Mouse (Mus musculus) 416B (cell line): ENCODE data around the gene Zfp764.
A peak's percentile ranks its signal among the peaks of the same experiment; 100 is the strongest.
"Not testable (repeated sequence)": the region's sequence is repeated elsewhere in the genome, so short reads cannot be mapped to it uniquely, and the experiment has no call there.

Experiments used
- DNase-seq: peaks from one replicate; pipeline ENCODE4 v3.0.0; 2011; ENCODE audit warnings: low read depth

The Zfp764 gene

DNA sequence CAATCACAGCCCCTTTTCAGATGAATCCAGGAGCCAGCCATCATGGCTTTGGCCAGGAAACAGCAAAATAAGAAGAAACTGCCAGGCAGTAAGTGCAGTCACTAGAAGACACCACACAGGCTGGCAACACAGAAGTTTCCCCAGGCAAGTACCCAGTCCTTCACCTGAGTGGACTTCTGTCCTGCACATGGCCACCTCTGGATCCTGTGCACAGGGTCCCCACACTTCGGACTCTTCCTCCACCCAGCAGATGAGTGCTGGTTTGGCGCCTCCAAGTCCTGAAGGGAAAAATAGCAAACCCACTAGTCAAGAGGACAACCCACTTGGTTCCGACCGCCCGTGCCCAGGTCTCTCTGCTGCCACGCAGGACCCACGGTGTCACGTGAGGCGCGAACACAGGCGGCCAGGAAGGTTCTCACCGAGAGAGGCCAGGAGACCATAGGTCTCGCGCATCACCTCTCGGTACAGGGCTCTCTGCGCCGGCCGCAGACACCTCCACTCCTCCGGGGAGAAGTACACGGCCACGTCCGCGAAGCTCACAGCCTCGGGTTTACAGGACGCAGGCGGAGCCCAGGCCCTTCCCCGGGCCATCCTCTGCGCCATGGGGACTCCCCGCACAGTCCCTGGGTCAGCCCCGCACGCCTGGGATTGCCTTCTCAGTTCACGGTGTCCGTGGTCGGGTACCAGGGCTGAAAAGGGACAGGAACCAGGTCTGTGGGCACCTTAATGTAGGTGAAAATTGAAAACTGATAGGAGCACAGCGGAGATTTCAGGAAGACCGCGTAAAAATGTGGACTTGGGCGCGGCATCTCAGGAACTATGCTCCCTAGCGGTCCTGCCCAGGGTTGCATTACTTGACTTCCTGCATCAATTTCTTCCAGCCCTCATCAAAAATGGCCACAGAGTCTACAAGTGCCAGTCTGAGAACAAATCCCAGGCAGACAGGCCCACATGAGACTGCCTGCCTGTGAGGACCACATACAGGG is at the start of gene Zfp764:
Gene Zfp764 (minus strand): TSS at position 821 of the 986 bp plus-strand sequence.
- peak; percentile 92 for DNase-seq

GRCm38 (mm10) chr7:127454905-127455304 is 48.3 kb upstream of the Zfp764 start:
- no peak for DNase-seq

GRCm38 (mm10) chr7:127453056-127453455 is 46.4 kb upstream of the Zfp764 start:
- no peak for DNase-seq

DNA sequence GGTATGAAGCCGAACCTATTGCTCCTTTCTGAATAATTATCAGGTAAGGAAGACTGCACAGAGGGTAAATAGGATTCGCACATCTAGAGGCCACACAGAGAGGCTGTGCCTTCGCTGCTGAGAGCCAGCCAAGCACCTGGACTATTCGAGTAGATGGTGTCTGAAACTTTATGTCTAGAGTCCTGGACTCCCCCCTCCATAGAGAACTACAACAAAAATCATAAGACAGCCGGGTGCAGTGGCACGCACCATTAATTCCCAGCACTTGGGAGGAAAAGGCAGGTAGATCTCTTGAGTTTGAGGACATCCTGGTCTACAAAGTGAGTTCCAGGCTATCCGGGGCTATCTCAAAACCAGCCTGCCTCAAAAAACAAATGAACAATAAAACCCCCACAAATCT is 43.3 kb upstream of the Zfp764 start:
- DNase-seq = no peak

DNA sequence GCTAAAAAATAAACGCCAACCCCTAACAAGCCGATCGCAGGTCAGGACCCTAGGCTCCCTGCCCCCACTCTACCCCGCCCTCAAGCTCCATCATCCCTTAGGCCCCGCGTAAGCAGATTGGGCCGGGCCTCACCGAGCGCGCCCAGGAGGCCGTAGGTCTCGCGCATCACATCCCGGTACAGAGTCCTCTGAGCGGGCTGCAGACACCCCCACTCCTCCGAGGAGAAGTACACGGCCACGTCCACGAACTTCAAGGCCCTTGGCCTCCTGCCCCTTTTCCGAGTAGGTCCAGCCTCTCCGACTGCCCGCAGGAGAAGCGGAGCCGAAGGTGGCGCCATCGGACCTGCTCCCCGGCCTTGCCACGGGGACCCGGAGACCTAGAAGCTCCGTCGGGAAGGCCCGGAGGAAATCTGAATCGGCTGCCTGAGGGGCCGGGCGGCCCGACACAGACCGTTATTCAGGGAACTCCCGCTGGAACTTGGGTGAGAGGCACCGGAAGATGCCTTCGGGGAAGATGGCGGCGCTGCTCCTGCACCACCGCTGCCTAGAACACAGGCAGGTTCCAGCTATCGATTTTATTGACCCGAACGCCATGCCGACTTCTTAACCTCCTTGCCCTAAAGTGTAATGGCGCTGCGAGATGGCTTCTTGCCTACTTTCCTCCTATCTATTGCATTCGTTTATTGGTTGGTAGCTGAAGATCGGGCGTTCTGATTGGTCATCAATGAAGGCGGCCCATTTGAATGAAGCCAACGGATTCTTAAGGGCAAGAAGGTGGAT is 42.1 kb upstream of the Zfp764 start, which contains the start of gene Zfp689:
Gene Zfp689 (minus strand): TSS at position 638 of the 780 bp plus-strand sequence.
- DNase-seq = peak; percentile 99

GRCm38 (mm10) chr7:127443976-127444375 is 37.4 kb upstream of the Zfp764 start:
- no peak for DNase-seq

DNA sequence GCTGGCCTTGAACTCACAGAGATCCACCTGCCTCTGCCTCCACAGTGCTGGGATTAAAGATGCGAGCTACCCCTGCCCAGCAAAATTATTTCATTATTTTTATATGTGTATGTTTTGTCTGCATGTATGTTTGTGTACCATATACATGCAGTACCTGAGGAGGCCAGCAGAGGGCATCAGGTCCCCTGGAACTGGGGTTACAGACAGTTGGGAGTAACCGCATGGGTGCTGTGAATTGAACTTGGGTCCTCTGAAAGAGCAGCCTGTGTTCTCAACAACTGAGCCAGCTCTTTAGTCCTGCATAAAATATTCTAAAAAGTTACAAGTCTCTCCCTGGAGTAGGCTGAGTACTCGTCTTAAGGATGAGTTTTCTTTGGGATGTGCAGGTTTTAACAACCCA is 31.1 kb upstream of the Zfp764 start:
- DNase-seq = peak; percentile 31

DNA sequence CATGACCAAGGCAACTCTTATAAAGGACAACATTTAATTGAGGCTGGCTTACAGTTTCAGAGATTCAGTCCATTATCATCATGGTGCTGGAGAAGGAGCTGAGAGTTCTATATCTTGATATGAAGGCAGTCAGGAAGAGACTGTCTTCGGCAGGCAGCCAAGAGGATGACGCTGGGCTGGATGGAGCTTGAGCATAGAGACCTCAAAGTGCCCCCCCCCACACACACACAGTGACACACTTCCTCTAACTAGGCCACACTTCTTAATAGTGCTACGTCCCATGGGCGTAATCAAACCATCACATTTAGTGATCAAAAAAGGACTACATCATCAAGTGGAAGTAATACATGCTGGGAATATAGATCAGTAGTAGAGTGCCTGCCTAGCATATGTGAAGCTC is 28.6 kb upstream of the Zfp764 start:
- peak; percentile 68 for DNase-seq

DNA sequence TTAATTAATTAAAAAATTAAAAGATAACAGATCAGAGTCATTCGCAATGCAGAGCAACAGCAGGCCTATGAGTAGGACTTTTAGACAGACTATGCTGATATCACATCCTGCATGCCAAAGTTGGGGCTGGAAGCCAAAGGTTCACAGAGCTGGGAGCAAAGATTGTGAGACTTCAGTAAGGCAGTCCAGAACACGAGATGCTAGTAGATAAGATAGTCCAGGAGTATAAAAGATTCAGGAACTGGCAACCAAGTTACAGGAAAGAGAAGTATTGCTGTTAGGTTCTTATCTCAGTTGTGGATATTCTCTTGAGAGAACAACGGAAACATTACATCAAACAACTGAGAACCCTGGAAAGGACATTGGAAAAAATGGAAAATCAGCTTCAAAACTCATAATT is 19.7 kb upstream of the Zfp764 start:
- peak; percentile 73 for DNase-seq

DNA sequence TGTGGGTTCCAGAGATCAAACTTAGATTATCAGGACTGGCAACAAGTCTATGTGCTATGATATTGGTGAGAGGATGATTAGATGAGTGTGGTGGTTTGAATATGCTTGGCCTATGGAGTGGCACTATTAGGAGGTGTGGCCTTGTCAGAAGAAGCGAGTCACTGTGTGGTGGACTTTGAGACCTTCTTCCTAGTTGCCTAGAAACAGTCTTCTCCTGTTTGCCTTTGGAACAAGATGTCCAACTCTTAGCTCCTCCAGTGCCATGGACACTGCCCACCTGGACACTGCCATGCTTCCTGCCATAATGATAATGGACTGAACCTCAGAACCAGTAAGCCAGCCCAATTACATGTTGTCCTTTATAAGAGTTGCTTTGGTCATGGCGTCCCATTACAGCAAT is 19.3 kb upstream of the Zfp764 start:
- no peak for DNase-seq

- no peak for DNase-seq
These were observed 18.7 kb upstream of the Zfp764 start for GRCm38 (mm10) chr7:127425291-127425690.

GRCm38 (mm10) chr7:127422247-127422646 is 15.6 kb upstream of the Zfp764 start:
- no peak for DNase-seq

DNA sequence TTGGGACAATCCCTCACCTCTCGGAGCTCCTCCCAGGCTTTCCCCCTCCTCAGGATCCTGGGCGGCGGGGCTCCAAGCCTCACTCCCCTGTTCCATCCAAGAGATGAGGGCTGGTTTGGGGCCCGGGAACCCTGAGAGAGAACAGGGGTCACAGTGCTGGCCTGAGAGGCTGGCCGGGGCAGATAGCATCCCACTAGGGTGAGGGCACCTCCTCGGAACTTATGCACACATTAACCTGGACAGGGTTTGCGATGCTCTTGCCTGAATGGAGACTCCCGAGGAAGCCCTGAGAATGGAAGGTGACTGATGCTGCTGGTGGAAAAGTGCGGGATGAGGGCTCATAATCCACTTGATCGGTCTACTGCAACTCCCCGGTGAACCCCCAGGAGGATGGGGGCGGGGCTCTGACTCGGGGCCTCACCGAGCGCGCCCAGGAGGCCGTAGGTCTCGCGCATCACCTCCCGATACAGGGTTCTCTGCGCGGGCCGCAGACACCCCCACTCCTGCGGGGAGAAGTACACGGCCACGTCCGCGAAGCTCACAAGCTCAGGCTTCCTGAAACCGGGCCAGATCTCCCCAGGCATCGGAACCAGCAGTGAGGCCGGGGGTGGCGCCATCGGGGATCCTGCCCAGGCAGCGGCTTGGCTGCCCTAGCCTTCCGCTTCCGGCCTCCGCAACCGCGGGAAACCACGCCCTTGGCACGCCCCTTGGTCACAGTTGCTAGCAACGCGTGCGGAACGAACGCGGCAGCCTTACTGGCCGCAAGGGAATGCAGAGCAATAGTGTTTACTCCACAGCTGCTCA is 15.0 kb upstream of the Zfp764 start, which contains the start of gene Zfp688:
Gene Zfp688 (minus strand): TSS at position 681 of the 804 bp plus-strand sequence.
- peak; percentile 92 for DNase-seq

GRCm38 (mm10) chr7:127411418-127411817 is 4.8 kb upstream of the Zfp764 start:
- DNase-seq = no peak

- DNase-seq = not testable (repeated sequence)
These were observed 2.5 kb downstream of the Zfp764 start for GRCm38 (mm10) chr7:127404101-127404500.

DNA sequence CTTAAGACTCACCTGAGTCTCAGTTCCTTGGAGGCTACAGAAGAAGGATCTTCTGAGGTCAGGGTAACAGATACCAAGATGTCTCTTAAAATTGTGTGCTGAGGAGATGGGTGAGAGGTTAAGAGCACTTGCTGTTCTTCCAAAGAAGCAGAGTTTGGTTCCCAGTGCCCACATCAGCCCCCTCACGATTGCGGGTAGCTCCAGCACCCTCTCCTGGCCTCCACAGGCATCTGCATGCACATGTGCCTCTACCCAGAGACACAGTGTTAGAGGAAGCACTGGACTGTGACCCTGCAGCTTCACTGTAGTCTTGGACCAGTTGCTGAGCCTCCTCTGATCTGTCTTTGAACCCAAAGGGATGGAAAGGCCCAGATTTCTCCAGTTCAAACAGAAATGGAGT is 3.6 kb downstream of the Zfp764 start:
- DNase-seq = peak; percentile 46

GRCm38 (mm10) chr7:127400355-127400754 is 6.3 kb downstream of the Zfp764 start:
- no peak for DNase-seq

GRCm38 (mm10) chr7:127393944-127394333 is 12.7 kb downstream of the Zfp764 start:
- no peak for DNase-seq

GRCm38 (mm10) chr7:127393157-127393943 is 13.3 kb downstream of the Zfp764 start, which contains the start of gene E430018J23Rik:
TSS of gene E430018J23Rik (minus strand) at chr7:127393629.
- DNase-seq = peak; percentile 100

GRCm38 (mm10) chr7:127392251-127392824 is 14.3 kb downstream of the Zfp764 start:
- no peak for DNase-seq
